Mouse (Mus musculus) stomach, embryonic 14.5 days (tissue): ENCODE measurements around the gene Als2cr12. TPM values are rescaled to one million over a fixed set of nuclear protein-coding genes. Genes with fewer than 3 reads are reported as not detected.
"Not testable (repeated sequence)": the region's sequence is repeated elsewhere in the genome, so short reads cannot be mapped to it uniquely, and the experiment has no call there.

Experiments used
- ATAC-seq: fragments of 200-750 bp; cut with Nextera tagmentation; 2 replicates; pipeline ENCODE4 v1.8.0; 2017; ENCODE audit warnings: low read depth, moderate TSS enrichment; ENCODE audit not compliant: insufficient number of reproducible peaks, insufficient read depth, low FRiP score
- H3K27ac ChIP-seq: fragments of 300-500 bp; sonication (generic); 2 replicates; pipeline ENCODE4 v1.5.1; 2014; ENCODE audit warnings: mild to moderate bottlenecking, low read length, moderate library complexity, mixed read lengths
- H3K27me3 ChIP-seq: fragments of 300-500 bp; sonication (generic); 2 replicates; pipeline ENCODE4 v1.6.1; 2014; ENCODE audit warnings: low read length, control low read depth, mixed read lengths; ENCODE audit not compliant: control insufficient read depth, insufficient read depth
- H3K36me3 ChIP-seq: fragments of 300-500 bp; sonication (generic); 2 replicates; pipeline ENCODE4 v1.6.1; 2014; ENCODE audit warnings: mild to moderate bottlenecking, control low read depth, low read length, moderate library complexity, mixed read lengths; ENCODE audit not compliant: control insufficient read depth, insufficient read depth
- H3K4me1 ChIP-seq: fragments of 300-500 bp; sonication (generic); 2 replicates; pipeline ENCODE4 v1.6.1; 2014; ENCODE audit warnings: low read length, control low read depth, mixed read lengths; ENCODE audit not compliant: control insufficient read depth, insufficient read depth
- H3K4me2 ChIP-seq: fragments of 300-500 bp; sonication (generic); replicated peaks from 2 replicates; pipeline ENCODE4 v1.6.1; 2014; ENCODE audit warnings: low read depth, low read length, control low read depth
- H3K4me3 ChIP-seq: fragments of 300-500 bp; sonication (generic); 2 replicates; pipeline ENCODE4 v1.5.1; 2014; ENCODE audit warnings: low read depth, low read length, control low read depth
- H3K9ac ChIP-seq: fragments of 300-500 bp; sonication (generic); replicated peaks from 2 replicates; pipeline ENCODE4 v1.6.1; 2014; ENCODE audit warnings: low read depth, mild to moderate bottlenecking, control low read depth, low read length, moderate library complexity, mixed read lengths
- H3K9me3 ChIP-seq: fragments of 300-500 bp; sonication (generic); 2 replicates; pipeline ENCODE4 v1.6.1; 2016; ENCODE audit warnings: low read depth, low read length, control low read depth; ENCODE audit not compliant: control insufficient read depth
- WGBS: fragments of 180-500 bp; shearing (Covaris S2); extraction: QIAGEN DNeasy Blood & Tissue Kit; methylation state at CpG from one replicate; pipeline ENCODE4 v1.1.7; 2014; 5-methylcytosine and 5-hydroxymethylcytosine counted together
- polyA plus RNA-seq: library from polyadenylated mRNA; unstranded; fragments of >200 nt; fragmentation: Nextera tagmentation; extraction: Ambion mirVana; gene quantifications from 2 replicates; pipeline ENCODE4 v1.2.1, GENCODE M21; 2014

The Als2cr12 gene
- polyA plus RNA-seq, 1 experiment from 2014 or later = not detected

DNA sequence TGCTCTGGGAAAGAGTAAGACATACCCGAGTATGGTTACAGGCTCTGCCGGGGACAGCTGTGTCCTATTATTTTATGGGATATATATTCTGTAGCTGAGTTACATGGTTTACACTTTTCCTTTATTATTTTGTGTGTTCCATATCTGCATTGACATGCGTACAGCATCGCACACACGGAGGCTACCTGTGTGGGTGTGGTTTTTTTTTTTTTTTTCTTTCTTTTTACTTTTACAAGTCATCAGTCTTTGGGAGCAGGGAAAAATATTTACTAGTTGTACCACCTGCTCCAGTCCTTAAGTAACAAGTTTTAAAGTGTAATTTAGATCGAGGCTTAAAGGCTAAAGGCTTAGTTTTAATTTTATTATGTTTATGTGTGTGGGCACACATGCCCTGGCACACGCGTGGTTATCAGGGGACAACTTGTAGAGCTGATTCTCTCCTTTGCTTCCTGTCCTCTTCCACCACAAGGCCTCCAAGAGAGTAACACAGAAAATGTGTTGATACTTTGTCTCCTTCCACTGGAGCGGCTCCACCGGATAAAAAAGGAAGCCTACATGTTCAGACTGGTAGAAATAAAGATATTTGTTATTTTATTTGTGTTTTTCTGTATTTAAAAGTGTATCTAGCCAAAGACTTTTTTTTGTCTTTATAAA lies 15.0 kb upstream of the Als2cr12 start:
- Histone ChIP-seq H3K9me3 (no peaks in the 10 kb centered on the region), H3K27ac (peak overlapping the region; percentile 100), H3K4me2 (peak overlapping the region; percentile 81), H3K36me3 (no peaks in the 10 kb centered on the region), H3K27me3 (no peaks in the 10 kb centered on the region), H3K4me1 (no peaks in the 10 kb centered on the region), H3K4me3 (peak overlapping the region; percentile 68), H3K9ac (peak overlapping the region; percentile 88)
- WGBS = 38% methylated on average over 10 of the region's 10 CpGs
- ATAC-seq = no peak

DNA sequence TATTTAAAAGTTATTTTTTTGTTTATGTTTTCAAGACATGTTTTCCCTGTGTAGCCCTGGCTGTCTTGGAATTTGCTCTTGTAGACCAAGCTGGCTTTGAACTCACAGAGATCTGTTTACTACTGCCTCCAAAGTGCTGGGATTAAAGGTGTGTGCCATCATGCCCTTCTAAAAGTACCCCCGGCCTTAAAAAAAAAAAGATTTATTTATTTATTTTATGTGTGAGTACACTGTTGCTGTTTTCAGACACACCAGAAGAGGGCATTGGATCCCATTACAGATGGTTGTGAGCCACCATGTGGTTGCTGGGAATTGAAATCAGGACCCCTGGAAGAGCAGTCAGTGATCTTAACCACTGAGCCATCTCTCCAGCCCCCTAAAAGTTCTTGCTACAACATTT lies 14.3 kb upstream of the Als2cr12 start:
- H3K27me3 ChIP-seq, H3K4me3 ChIP-seq, H3K27ac ChIP-seq, H3K9ac ChIP-seq, ATAC-seq, H3K9me3 ChIP-seq, H3K36me3 ChIP-seq, H3K4me1 ChIP-seq, H3K4me2 ChIP-seq: not testable (repeated sequence)
- 88% methylated on average over 1 of the region's 1 CpGs for WGBS

DNA sequence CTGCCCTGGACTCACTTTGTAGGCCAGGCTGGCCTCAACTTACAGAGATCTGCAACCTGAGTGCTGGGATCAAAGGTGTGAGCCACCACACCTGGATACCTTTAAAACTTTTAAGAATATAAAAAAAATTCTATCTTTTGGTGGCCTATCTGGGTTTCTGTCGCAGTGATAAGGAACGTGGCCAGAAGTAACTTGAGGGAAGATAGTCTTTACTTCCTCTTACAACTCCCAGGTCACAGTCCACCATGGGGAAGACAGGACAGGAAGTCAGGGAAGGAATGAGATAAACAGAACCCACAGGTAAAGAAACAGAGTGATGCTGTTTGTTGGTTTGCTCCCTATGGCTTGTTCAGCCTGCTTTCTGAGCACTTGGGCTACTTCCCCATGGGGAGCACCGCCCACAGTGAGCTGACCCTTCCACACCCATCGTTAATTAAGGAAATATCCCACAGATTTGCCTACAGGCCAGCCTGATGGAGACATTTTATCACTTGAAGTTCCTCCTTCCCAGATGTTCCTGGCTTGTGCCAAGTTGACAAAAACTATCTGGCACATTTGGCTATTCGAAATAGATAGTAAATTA lies 4.9 kb upstream of the Als2cr12 start:
- H3K27ac ChIP-seq, H3K9ac ChIP-seq, ATAC-seq, H3K9me3 ChIP-seq, H3K27me3 ChIP-seq, H3K36me3 ChIP-seq, H3K4me2 ChIP-seq, H3K4me3 ChIP-seq, H3K4me1 ChIP-seq: not testable (repeated sequence)
- 75% methylated on average over 4 of the region's 5 CpGs for WGBS

DNA sequence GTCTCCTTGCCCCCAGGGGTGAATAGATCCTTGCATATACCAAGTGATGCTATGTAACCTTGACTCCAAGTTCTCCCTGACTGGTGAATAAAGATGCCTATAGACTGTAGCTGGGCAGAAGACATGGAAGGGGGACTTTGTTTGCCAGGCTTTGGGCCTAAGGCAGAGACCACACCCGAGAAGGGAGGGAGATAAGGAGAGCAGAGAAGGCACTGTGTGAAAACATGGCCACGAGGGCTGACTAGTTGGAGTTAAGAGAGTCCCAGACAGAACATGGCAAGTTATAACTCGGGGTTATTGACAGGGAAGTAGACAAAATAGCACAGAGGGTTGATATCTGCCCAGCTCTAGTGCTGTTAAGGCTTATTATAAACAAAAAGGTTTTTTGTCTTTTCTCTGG lies 4.2 kb upstream of the Als2cr12 start:
- H3K9me3 ChIP-seq = no peaks in the 10 kb centered on the region
- no peaks in the 10 kb centered on the region for H3K4me1 ChIP-seq
- no peak overlapping the region for H3K27ac ChIP-seq
- no peak for ATAC-seq
- H3K27me3 ChIP-seq = no peaks in the 10 kb centered on the region
- H3K9ac ChIP-seq = no peak overlapping the region
- no peak overlapping the region for H3K4me2 ChIP-seq
- WGBS = 46% methylated on average over 3 of the region's 3 CpGs
- no peak overlapping the region for H3K4me3 ChIP-seq
- no peaks in the 10 kb centered on the region for H3K36me3 ChIP-seq

- H3K9me3 ChIP-seq = no peaks in the 10 kb centered on the region
- no peaks in the 10 kb centered on the region for H3K27me3 ChIP-seq
- H3K4me2 ChIP-seq = no peak overlapping the region
- H3K9ac ChIP-seq = no peak overlapping the region
- H3K36me3 ChIP-seq = no peaks in the 10 kb centered on the region
- ATAC-seq = no peak
- H3K4me1 ChIP-seq = no peaks in the 10 kb centered on the region
- WGBS = 83% methylated on average over 4 of the region's 4 CpGs
- H3K27ac ChIP-seq = no peak overlapping the region
- no peak overlapping the region for H3K4me3 ChIP-seq
Observed at GRCm38 (mm10) chr1:58698781-58699180, 3.0 kb upstream of the Als2cr12 start.

- H3K9ac ChIP-seq, H3K36me3 ChIP-seq, H3K4me3 ChIP-seq, H3K27me3 ChIP-seq, H3K4me1 ChIP-seq, H3K4me2 ChIP-seq, H3K27ac ChIP-seq, H3K9me3 ChIP-seq, ATAC-seq: not testable (repeated sequence)
- WGBS = 57% methylated on average over 1 of the region's 1 CpGs
Observed at GRCm38 (mm10) chr1:58697607-58698006, 1.8 kb upstream of the Als2cr12 start.

GRCm38 (mm10) chr1:58693696-58694095 lies 2.1 kb downstream of the Als2cr12 start:
- Histone ChIP-seq H3K36me3 (no peaks in the 10 kb centered on the region), H3K27ac (no peak overlapping the region), H3K27me3 (no peaks in the 10 kb centered on the region), H3K4me2 (no peak overlapping the region), H3K4me1 (no peaks in the 10 kb centered on the region), H3K4me3 (no peak overlapping the region), H3K9me3 (no peaks in the 10 kb centered on the region), H3K9ac (no peak overlapping the region)
- no peak for ATAC-seq
- 73% methylated on average over 1 of the region's 1 CpGs for WGBS

GRCm38 (mm10) chr1:58691718-58692117 lies 4.1 kb downstream of the Als2cr12 start:
- not testable (repeated sequence) for H3K27ac ChIP-seq, H3K4me3 ChIP-seq, H3K9ac ChIP-seq, H3K9me3 ChIP-seq, H3K4me1 ChIP-seq, H3K36me3 ChIP-seq, H3K27me3 ChIP-seq, ATAC-seq, H3K4me2 ChIP-seq
- 45% methylated on average over 1 of the region's 1 CpGs for WGBS
